Mouse (Mus musculus) frontal cortex, adult (tissue): ENCODE measurements around the gene Sptbn1.

ENCODE experiments used
- ATAC-seq: cut with Nextera tagmentation; 2 replicates; pipeline ENCODE4 v1.9.2; 2017; ENCODE audit warnings: mild to moderate bottlenecking, moderate library complexity, mixed read lengths; ENCODE audit not compliant: low TSS enrichment

The Sptbn1 gene

DNA sequence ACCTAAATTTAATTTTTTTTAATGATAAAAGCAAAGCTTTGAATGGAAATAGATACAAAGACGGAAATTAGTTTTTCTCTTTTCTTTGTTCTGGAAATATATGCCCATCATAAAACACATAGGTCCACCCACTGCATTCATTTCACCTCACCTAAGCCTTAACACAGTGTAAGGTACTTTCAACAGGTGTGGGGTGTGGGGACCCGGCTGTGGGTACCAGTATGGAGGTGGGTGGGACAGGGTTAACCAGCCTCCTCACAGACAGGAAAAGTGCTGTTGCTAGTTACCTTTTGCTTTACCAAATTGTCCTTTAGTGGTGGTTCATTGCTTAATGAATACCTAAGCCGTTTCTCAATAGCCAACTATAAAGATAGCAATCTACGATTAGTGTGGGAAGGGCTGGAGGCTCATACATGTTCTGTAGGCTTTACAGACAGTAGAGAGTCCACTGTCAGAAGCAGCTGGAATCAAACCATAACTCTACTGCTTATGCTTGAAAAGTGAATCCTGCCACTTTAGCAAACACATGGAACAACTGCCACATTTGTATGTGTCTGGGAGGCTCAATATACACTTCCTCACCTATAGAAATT is 96.3 kb downstream of the Sptbn1 start:
- ATAC-seq, result no peak

DNA sequence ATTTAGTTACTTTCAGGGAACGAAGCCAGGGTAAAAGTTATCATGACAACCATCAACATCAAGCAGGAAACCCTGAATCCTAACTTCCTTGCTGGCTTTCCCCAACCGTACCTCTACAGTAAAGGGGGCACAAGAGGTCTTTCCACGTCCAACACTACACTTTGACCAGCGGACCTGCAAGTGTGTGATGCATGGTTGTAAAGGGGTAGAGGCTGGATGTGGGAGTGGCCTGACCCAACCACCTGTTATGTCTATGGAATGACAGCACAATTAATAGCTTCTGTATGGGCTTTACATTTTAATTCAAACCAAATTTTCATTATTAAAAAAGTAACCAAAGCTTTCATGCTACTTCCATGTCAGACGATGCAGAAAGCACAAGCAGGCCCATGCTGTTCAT is 96.8 kb downstream of the Sptbn1 start:
- ATAC-seq, result no peak

DNA sequence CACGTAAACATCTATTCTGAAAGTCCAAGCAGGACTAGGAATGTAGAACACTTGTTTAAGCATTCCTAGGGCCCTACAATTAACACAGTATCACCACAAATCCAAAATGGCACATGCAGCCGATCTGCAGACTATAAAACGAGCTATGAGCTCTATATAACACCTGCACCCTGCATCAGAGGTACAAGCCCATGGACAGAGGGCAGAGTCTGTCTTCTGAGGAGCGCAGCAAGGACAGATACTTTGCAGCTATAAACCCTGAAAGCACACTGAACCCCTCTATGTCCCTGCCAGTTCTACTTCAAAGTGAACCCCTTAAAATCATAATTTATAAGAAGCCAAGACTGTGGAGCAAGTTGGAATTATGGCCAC is 101.4 kb downstream of the Sptbn1 start:
- ATAC-seq, result no peak

DNA sequence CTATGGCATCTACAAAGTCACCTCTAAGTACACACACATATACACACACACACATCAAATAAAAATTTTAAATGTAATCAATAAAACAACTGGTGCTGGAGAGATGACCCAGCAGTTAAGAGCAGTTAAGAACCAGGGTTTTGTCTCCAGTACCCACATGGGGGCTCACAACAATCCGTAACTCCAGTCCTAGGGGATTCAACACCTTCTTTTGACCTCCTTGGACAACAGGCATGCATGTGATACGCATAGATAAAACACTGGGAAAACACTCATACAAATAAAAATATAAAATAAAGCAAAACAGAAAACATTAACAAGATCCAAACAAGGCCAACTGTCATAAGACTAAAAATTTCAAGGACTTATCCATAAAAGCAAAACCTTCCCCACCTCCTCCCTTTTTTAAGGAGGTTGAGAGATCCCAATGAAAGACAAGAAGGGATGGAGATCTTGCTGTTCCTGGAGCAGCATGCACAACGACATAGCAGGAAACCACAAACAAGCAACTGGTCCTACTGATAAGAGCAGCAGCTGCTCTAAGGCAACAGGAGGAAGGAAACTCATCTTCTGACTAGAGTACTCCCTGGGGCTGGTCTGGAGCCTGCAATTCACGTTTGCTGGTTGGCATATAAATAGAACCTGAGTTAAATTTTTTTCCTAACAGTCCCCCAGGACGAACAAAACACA is 102.0 kb downstream of the Sptbn1 start:
- no peak for ATAC-seq

DNA sequence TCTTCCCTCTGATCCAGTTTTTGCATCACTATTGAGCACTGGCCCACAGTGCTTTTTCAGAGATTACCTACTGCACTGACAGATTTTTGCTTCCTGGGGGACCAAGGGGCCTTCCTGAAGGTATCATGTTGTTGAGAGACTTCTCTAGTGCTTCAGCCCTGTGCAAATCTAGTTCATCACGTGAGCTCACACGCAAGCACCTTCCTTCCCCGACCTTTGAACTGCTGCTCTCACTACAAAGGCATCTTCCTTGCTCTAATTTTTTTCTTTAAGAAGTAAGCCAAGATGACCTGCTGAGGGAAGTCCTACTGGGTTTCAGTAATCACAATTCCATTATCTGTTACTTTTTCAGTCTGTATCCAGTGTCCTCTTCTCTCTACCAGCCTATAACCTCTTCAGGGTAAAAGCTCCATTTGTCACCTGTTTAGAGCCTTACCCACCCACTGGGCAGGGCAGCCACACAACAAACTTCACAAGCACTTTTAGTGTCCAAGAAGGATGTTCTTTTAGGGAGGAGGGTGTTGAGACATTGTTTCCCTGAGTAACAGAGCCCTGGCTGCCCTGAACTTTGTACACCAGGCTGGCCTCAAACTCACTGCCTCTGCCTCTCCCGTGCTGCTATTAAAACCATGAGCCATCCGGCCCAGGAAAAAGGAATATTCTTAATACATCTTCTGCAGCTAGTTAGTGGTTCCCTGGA is 103.3 kb downstream of the Sptbn1 start:
- ATAC-seq, result no peak

DNA sequence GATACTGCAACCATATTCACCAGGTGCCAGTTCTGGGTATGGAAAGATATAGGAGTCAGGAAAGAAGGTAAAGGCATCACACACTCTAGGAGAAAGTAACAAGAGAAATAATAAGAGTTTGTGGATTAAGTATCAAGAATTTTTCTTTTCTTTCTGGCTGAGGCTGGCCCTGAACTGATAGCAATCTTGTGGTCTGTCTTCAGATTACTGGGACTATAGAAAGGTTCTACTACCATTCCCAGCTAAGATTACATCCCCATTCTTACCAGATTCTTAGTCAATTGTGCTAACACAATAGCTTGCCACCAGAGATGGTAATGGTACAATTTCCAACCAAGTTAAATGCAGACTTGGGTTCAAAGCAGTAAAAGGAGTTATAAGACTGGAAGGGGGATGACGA is 104.1 kb downstream of the Sptbn1 start:
- no peak for ATAC-seq

DNA sequence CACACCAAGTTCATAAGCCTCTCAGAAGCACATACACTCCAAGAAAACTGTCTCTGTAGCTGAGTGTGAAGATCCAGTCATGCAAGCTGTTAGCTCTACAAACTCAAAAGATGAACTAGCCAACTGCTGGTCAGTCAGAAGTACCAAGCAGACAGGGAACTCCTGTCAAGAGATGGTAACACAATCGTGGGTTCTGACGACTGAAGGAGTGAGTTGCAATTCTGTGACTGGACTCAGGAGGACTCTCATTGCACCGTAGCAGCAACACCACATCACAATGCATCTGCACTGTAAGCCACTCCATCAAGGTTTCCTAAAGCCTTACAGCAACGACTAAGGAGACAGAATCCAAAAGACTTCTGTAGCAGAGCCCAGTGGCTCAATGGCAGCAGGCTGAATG is 104.9 kb downstream of the Sptbn1 start:
- ATAC-seq, result 0 out of 2 replicates have a peak, but pooled peaks have one; percentile 6

DNA sequence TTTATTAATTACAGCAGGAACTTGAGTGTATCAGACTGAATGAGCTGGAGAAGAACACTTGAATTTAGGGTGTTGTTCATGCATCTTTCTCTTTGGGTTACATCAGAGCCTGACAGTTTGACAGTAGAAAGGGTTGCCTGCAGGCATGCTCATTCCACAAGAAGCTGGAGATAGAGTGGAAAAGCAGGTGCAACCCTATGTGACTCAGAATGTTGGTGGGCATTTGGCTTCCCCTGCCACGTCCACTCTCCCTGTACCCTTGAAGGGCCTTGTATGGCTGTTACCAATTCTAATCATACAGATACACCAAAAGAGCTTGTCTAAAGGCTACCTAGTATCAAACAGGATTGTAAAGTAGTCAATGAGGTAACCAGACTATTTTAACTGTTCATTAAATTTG is 106.2 kb downstream of the Sptbn1 start:
- no peak for ATAC-seq

DNA sequence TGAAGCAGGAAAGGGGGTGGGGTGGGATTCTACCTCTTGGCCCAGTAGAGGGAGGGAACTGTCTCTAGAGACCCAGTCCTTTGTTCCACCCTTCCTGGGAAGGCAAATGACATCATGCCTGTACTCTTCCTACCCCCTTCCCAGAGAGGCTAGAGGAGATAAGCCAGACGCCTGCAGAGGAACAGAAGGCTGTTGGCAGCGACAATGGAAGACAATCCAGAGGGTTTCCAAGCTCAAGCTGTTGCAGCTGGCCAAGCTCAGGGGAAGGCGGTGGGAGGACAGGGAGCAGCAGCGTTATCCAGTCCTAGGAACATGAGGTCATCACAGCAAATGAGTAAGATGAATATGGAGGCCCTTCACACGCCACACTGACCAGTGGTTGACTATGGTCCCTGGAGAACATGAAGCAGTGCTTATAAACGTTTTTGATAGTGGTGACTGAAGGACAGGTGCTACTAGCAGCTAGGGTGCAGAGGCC is 106.8 kb downstream of the Sptbn1 start:
- peak; percentile 75 for ATAC-seq

DNA sequence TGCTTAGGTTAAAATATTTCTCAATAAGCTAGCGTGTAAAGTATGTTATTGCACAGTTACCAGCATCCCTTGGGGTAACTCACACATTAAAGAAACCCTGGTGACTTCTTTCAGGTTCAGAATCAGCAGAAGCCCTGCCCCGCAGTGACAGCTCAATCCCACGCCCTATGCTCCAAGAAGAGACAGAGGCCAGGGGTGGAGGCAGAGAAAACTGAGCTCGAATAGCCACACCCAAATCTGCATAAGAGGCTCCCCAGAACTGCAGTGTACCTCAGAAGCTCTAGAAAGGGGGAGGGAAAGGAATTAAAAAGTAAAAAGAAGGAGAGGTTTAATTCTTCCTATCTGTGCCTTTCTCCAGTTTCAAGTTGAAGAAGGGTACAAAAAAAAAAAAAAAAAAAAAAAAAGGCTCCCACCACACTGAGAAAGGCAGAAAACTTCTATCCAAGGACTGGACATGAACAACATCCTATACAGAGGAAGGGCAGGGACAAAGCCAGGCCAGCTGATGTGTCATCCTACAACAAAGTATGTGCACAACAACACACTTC is 107.3 kb downstream of the Sptbn1 start:
- no peak for ATAC-seq

DNA sequence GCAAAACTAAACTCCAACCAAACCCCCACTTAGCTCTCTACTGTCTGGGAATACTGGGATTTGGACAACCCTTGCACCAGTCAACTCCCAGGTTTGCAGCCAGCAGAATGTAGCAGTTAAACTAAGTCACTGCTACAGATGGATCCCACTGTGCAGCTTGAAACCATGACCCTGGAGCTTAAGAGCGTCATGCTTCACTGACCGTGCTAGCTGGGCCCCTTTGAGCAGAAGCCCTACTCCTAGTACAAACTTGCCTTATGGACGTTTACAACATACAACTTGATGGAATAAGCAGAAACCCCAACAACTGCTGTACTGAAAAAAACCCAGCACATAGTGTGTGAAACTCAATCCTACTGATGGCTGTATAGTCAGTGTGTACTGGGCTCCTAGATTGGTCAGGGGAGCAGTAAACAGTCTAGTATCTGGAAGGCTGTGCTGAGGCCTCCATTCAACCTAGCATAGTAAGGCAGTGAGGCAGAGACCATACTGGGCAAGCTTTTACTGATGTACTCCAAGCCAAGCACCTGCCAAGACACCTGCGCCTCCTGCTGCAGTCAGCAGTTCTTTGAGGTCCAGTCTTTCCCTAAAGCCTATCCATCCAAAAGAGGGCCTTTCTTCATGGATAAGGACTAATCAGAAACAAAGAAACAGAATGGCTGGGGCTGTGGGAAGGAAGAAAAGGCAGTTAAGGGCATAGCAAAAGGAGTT is 108.3 kb downstream of the Sptbn1 start:
- ATAC-seq, result no peak

DNA sequence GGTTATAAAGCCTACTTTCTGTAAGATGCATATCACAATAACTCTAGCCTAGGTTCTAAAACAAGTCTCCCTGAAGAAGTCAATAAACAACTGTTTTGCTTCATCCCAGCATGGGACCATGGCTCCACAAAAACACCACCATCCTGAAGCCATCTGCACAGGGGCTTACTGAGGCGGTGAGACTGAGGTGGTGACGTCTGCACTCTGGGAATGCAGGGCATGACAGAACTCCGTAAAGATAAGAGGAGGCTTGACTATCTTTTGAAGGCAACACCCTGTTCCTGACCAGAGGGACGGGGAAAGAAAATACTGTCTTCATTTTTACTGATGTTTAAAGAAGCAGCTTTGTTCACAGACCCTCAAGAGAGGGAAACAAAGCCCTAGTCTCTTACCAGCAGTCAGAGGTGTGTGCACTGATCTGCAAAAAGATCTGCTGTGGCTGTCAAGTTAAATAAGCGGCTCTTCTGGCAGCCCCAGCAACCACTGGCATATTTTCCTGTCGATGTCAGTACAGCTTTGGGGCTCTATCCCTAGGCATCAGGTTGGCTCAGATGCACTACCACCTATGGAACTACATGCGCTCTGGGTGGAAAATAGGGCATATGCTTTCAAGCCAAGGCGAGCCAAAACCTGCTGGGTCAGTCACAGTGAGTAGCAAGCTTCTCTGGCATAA is 109.8 kb downstream of the Sptbn1 start:
- no peak for ATAC-seq

DNA sequence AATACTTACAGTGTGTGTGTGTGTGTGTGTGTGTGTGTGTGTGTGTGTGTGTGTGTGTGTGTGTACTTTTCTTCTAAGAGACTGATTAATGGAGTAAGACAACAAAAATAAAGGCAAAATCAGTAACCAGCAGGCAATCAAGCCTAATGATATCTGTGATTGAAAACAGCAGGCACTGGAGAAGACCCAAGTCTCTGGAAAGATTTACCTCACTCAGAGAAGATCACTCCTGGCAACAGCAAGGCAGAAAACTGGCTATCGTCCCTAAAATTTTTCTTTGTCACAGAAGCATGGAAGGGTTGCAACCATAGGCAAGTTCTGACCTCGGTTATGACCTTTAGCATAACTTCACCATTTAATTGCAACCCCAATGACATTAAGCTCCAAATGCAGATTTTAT is 112.1 kb downstream of the Sptbn1 start:
- no peak for ATAC-seq

DNA sequence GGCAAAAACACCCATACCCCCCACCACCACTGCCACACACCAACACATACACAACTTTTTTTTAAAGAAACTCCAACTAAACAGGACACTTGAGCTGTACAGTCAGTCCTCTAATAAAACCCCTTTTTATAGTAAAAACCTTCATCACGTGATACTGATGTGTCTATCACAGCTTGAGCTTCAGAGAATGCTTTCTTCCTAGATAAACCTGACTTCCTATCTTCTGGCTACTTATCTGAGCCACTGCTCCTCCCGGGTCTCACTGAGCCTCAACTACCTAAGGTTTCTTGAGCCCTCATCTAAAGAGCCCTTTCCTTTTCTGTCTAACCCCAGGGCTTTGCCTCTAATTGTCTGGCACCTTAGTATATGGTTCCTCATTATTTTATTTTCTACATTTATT is 113.0 kb downstream of the Sptbn1 start:
- ATAC-seq, result no peak

DNA sequence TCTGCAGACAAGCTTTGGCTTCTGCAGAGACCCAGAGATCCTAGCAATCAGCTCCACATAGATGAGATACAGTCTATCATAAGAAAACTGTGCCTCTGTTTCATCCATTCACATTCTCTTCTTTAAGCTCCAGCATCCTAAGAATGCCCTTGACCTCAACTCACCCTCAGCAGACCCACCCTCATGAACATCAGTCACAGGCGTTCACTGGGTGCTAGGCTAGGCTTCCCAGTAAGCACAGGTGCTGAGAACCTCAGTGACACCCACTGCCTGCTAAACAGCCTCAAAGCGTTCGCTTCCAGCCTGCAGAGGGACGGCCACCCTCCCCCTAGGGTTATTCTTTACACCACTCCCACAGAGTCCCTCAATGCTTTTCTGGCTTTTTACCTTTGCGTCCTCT is 119.1 kb downstream of the Sptbn1 start:
- ATAC-seq, result peak; percentile 46

DNA sequence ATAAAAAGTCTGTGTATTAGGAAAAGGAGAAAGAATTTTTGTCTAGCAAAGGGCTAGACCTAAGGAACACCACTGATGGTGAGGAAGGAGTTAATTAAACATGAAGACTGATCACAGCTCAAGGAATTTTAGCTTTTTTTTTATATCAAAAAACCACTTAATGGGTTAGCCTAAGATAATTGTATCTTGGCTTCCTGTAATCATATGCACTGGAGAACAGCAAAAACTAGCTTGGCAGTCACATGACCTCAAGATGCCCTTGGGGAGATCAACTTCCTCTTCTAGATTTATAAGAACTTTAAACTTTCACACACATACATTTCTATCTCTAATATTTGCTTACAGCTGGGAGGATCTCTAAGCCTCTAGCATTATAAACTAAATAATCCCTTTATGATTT is 119.6 kb downstream of the Sptbn1 start:
- ATAC-seq, result no peak

DNA sequence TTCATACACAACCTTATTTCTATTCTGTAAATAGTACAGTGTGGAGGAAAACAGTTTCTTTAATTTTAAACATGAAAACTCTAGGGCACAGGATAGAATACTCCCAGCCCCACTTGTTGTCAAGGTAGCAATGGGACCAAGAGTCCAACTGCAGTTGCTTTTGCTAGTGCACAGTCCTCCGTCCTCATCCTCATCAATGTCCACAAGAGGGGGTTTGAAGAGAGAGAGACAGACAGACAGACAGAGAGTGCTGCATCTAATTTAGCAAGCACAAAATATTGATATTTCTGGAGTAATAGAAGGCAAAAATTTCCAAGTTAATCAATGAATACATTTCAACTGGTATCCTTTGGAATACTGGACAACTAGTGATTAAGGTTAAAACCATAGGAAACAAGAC is 120.1 kb downstream of the Sptbn1 start:
- no peak for ATAC-seq

DNA sequence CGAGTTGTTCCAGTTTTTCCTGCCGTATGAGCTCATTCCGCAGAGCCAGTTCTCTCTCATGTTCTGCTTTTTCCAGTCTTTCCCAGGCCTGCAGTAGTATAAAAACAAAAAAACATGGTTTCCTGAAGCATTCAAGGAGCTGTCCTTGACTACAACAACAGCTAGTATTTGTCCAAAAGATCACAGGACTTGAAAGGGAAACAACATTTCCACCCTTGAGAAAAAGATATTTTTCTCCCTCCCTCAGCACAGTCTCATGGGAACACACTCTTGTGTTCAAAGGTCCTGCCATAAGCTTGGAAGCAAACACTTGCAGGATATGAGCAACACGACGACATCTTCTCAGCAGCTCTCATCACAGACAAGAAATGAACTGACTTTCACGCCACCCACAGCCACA is 124.9 kb downstream of the Sptbn1 start:
- no peak for ATAC-seq

DNA sequence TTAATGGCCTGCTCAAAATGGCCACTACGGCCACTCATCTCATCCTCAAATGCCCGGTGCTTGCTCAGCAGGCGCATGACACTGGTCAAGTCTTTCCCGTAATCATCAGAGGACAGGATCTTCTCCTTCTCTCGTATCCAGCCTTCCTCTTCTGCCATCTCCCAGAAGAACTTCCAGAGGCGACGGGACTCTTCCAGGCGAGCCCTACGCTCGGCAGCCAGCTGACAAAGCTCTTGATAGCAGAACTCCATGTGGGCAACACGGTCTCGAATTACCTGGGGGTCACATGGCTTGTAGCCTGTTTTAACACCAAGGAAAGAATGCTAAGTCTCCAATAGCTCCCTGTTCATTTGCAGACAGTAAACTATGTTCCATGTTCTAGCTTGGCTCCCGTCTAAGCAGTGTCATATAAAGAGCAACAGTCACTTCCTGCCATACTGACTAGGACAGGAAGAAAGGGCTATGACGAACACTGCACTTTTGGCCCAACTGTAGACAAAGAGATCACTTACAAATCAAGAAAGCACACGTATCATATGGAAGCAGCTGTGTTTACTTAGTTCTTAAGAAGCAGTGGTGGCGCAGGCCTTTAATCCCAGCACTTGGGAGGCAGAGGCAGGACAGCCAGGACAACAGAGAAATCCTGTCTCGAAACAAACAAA is 128.7 kb downstream of the Sptbn1 start:
- no peak for ATAC-seq

DNA sequence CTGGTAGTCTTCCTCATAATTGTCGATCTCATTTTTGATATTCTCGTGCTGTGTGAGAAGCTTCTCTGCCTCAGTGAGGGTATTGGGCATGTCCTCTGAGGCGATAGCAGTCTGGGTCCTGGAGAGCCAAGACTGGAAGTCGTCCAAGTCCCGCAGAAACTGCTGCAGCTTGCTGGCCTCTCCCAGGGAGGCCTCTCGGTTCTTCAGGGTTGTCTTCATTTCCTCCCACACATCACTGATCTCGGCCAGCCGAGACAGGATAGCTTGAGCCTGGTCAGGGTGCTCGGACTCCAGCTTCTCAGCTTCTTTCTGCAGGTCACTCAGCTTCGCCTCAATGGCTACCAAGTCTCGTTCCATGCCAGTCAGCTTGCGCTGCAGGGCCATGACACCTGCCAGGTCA is 130.9 kb downstream of the Sptbn1 start:
- ATAC-seq, result no peak

DNA sequence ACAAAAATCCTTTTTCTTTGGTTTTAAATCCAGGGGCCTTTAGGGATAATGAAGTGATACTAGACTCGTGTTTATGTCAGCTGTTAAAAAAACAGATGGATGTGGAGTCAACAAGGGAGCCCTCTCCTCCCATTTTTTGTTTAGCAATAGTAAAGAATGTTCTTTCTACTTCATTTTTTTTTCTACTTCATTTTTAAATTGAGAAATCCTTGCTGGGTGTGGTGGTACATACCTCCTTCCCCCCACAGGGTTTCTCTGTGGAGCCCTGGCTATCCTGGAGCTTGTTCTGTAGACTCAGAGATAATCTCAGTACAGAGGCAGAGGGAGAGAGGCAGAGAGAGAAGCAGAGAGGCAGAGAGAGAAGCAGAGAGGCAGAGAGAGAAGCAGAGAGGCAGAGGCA is 133.9 kb downstream of the Sptbn1 start:
- no peak for ATAC-seq
